Comparison of ENCODE assay signal across 9 mouse cellular contexts in the genomic region with DNA sequence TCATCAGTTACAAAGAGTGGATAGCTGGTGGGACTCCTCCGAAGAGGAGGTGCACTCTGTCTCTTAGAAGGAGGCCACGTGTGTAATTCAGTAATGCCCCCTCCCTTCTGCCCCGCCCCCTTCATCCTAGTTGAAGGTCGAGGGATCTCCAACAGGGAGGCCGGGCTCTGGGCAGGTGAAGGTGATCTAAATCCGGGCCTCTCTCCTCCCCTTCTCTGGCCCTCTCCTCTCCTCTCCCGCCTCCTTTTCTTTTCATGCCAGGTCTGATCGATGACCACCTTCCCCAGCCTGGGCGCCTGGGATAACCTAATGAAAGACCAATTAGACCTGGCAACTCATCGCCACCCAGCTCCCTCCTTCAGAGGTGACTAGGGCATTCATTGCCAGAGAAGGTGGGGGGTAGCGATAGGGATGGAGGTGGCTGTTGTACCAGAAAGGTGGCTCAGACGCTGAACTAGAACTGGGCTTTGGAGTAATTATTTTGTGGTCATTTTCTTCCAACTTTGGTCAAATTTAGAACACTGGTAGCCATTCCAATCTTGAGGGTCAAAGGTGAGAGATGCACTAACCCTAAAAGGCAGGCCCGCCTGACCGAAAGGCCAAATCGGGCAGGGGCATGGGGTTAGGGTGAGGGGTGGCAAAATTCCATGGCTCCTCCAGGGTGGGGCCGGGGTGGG. TPM values are rescaled to one million over a fixed set of nuclear protein-coding genes. Genes with fewer than 3 reads are reported as not detected.
DNase-seq lines count a peak whose midpoint lies in the region; ATAC-seq and TF ChIP-seq lines count a peak whose summit lies in the region.
"Had no signal": no experiment of that assay in that cellular context is flagged by ENCODE, and none has a peak within 500 bp of the region (broad histone marks: within the 10 kb centered on the region; RNA-seq: fewer than 3 reads in every experiment).

No protein-coding gene starts in this region.

- peak overlapping the region; percentile 48 for H3K9ac ChIP-seq in lung, embryonic 15.5 days
- H3K9ac ChIP-seq in heart, embryonic 13.5 days = no peak overlapping the region
- peak overlapping the region; percentile 90 for H3K9ac ChIP-seq in kidney, postnatal 0 days (ENCODE audit: low read depth, low read length)
- 0 out of 2 replicates have a peak overlapping the region, but pooled peaks have one; percentile 8 for H3K9ac ChIP-seq in neural tube, embryonic 12.5 days

- no peak for DNase-seq in lung, postnatal 36 days
- DNase-seq in kidney, postnatal 0 days (ENCODE audit: low spot score) = peak; percentile 75
- no peak for DNase-seq in left cerebral cortex, adult 8-10 months (ENCODE audit: low spot score in 2 of 2)
- no peak for DNase-seq in spleen, postnatal 10 days (ENCODE audit: low spot score in 2 of 2)
- no peak for DNase-seq in urinary bladder, postnatal 25 days (ENCODE audit: low spot score)

- H3K4me3 ChIP-seq in lung, embryonic 15.5 days = peak overlapping the region; percentile 59
- H3K4me3 ChIP-seq in heart, embryonic 13.5 days = peak overlapping the region; percentile 64
- peak overlapping the region; percentile 67 for H3K4me3 ChIP-seq in kidney, postnatal 0 days (replicated peaks; ENCODE audit: low read depth, low read length)
- peak overlapping the region; percentile 9; the same call in 1 of the 2 replicates for H3K4me3 ChIP-seq in neural tube, embryonic 12.5 days

- TF ChIP-seq CTCF in kidney, postnatal 0 days (IDR thresholded peaks at IDR 0.05; ENCODE audit: low read depth) = no peak

- WGBS in lung, embryonic 15.5 days = 31% methylated on average over 16 of the region's 16 CpGs
- WGBS in heart, embryonic 13.5 days = 20% methylated on average over 16 of the region's 16 CpGs
- 18% methylated on average over 16 of the region's 16 CpGs for WGBS in kidney, postnatal 0 days
- WGBS in neural tube, embryonic 12.5 days = 7% methylated on average over 16 of the region's 16 CpGs

- peak overlapping the region; percentile 97 for H3K27ac ChIP-seq in lung, embryonic 15.5 days
- 0 out of 2 replicates have a peak overlapping the region, but pooled peaks have one; percentile 20 for H3K27ac ChIP-seq in heart, embryonic 13.5 days (replicated peaks)
- peak overlapping the region; percentile 97 for H3K27ac ChIP-seq in kidney, postnatal 0 days
- H3K27ac ChIP-seq in neural tube, embryonic 12.5 days = no peak overlapping the region

- no peaks in the 10 kb centered on the region for H3K27me3 ChIP-seq in lung, embryonic 15.5 days
- H3K27me3 ChIP-seq in heart, embryonic 13.5 days (replicated peaks) = peaks cover 83% of the 10 kb centered on the region
- no peaks in the 10 kb centered on the region for H3K27me3 ChIP-seq in kidney, postnatal 0 days (ENCODE audit: insufficient read depth, low read length)
- peaks cover 24% of the 10 kb centered on the region for H3K27me3 ChIP-seq in neural tube, embryonic 12.5 days (replicated peaks)

- no peaks in the 10 kb centered on the region for H3K9me3 ChIP-seq in lung, embryonic 15.5 days
- no peaks in the 10 kb centered on the region for H3K9me3 ChIP-seq in heart, embryonic 13.5 days
- no peaks in the 10 kb centered on the region for H3K9me3 ChIP-seq in kidney, postnatal 0 days (replicated peaks; ENCODE audit: low read length)
- no peaks in the 10 kb centered on the region for H3K9me3 ChIP-seq in neural tube, embryonic 12.5 days

- H3K4me2 ChIP-seq in lung, embryonic 15.5 days = peak overlapping the region; percentile 80
- peak overlapping the region; percentile 66 for H3K4me2 ChIP-seq in heart, embryonic 13.5 days
- H3K4me2 ChIP-seq in kidney, postnatal 0 days (ENCODE audit: low read length) = peak overlapping the region; percentile 82
- peak overlapping the region; percentile 73 for H3K4me2 ChIP-seq in neural tube, embryonic 12.5 days (replicated peaks)

- no peaks in the 10 kb centered on the region for H3K36me3 ChIP-seq in lung, embryonic 15.5 days
- no peaks in the 10 kb centered on the region for H3K36me3 ChIP-seq in heart, embryonic 13.5 days
- no peaks in the 10 kb centered on the region for H3K36me3 ChIP-seq in kidney, postnatal 0 days (ENCODE audit: insufficient read depth, low read length)
- no peaks in the 10 kb centered on the region for H3K36me3 ChIP-seq in neural tube, embryonic 12.5 days
- H3K36me3 ChIP-seq: G1E had no signal

- no peak for ATAC-seq in lung, embryonic 15.5 days (ENCODE audit: borderline replicate concordance, extremely low read depth, low FRiP score, low TSS enrichment)
- no peak for ATAC-seq in heart, embryonic 13.5 days (ENCODE audit: extremely low read depth, insufficient number of reproducible peaks, low FRiP score, low TSS enrichment)
- no peak; the same call in 1 of the 2 replicates for ATAC-seq in kidney, postnatal 0 days (replicated peaks; ENCODE audit: low FRiP score, low read depth)
- ATAC-seq in neural tube, embryonic 12.5 days (ENCODE audit: low FRiP score, low read depth) = no peak

- peaks cover 25% of the 10 kb centered on the region for H3K4me1 ChIP-seq in lung, embryonic 15.5 days
- H3K4me1 ChIP-seq in heart, embryonic 13.5 days = peaks cover 20% of the 10 kb centered on the region
- peaks cover 15% of the 10 kb centered on the region for H3K4me1 ChIP-seq in kidney, postnatal 0 days (replicated peaks; ENCODE audit: insufficient read depth, low read length)
- peaks cover 27% of the 10 kb centered on the region for H3K4me1 ChIP-seq in neural tube, embryonic 12.5 days

RNA-seq across cellular contexts. Expression of a gene that starts 1.2 kb away (rescaled TPM):
- 107 and 108 TPM in 2 replicates for polyA plus RNA-seq in lung, embryonic 15.5 days (2015; fragmentation: Nextera tagmentation; extraction: Ambion mirVana)
- polyA plus RNA-seq in heart, embryonic 13.5 days (2015; fragmentation: Nextera tagmentation; extraction: Ambion mirVana) = 24.5 and 27.3 TPM in 2 replicates
- 190 and 203 TPM in 2 replicates for polyA plus RNA-seq in kidney, postnatal 0 days (2015; fragmentation: Nextera tagmentation; extraction: Ambion mirVana)
- polyA plus RNA-seq in neural tube, embryonic 12.5 days (2016; fragmentation: Nextera tagmentation; extraction: Ambion mirVana) = 101 and 103 TPM in 2 replicates
- 10 to 100 TPM; 20.1 to 32.6 (median 27.2) TPM for total RNA-seq in left cerebral cortex, adult 8-10 months (2022)
- polyA plus RNA-seq: G1E had no signal

Comparison
In these comparisons a context has a peak if more than half of its experiments do, and no peak if none do; other contexts are left out.
1. H3K4me3 ChIP-seq: peak in every context shown above with its lines; median percentile 67 in kidney, postnatal 0 days; 64 in heart, embryonic 13.5 days; 59 in lung, embryonic 15.5 days; 9 in neural tube, embryonic 12.5 days.